Mouse (Mus musculus) liver, adult 2 months (tissue): Measurements from ENCODE around the gene C1ra.

Source experiments
- CTCF ChIP-seq: fragments of 200-500 bp; IDR thresholded peaks from 2 replicates; pipeline ENCODE4 v1.5.1; 2011; ENCODE audit warnings: low read depth, low read length, control low read depth
- POLR2A ChIP-seq: fragments of 200-500 bp; IDR thresholded peaks from 2 replicates; pipeline ENCODE4 v1.6.1; 2011; ENCODE audit warnings: low read length, control low read depth; ENCODE audit not compliant: insufficient read depth; ENCODE audit errors: extremely low read depth

DNA sequence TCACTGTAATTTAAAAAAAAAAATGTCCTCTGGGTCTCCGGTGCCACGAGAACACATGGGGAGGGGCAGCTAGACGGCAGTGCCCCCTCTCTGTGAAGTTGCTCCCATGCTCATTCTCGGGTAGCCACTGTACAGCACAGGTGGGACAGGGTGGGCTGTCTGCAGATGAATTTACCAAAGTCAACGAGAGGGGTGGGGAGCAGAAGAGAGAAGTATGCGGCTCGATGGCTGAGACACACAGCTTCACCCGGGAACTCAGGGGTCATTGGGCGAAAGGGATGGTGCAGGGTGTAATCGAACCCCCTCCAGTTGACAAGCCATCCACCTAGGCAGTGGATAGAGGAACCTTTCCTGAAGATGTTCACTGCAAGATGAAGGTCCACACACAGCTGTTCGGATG, 35.4 kb upstream of the C1ra start:
- TF ChIP-seq CTCF (no peak), POLR2A (no peak)
